Mouse (Mus musculus) ES-Bruce4 (cell line): ENCODE measurements at regions not wholly inside any gene's neighbourhood (a gene's known extent, or its start where the extent isn't known, plus 50 kb on each side); places are given as distances from the start of the nearest gene placed in this dataset.

Experiments used
- CTCF ChIP-seq: IDR thresholded peaks from one replicate; pipeline ENCODE4 v1.8.1; 2011; ENCODE audit warnings: low read depth, low read length
- POLR2A ChIP-seq: IDR thresholded peaks from one replicate; pipeline ENCODE4 v1.8.1; 2011; ENCODE audit warnings: low read length; ENCODE audit not compliant: insufficient read depth

- TF ChIP-seq POLR2A (no peak), CTCF (no peak)
Measured at GRCm38 (mm10) chr2:70886831-70887230, 61.3 kb upstream of the Tlk1 start.
